Mouse (Mus musculus) liver, embryonic 11.5 days (tissue): ENCODE data around the gene Cpsf3. TPM values are rescaled to one million over a fixed set of nuclear protein-coding genes. Genes with fewer than 3 reads are reported as not detected.

Experiments
- ATAC-seq: fragments of 200-750 bp; cut with Nextera tagmentation; replicated peaks from 2 replicates; pipeline ENCODE4 v1.8.0; 2017; ENCODE audit warnings: moderate number of reproducible peaks, mild to moderate bottlenecking, moderate TSS enrichment, moderate library complexity; ENCODE audit not compliant: low FRiP score
- DNase-seq: peaks from one replicate; pipeline ENCODE4 v3.0.0-alpha.2; 2017; ENCODE audit warnings: low spot score
- H3K27ac ChIP-seq: fragments of 300-500 bp; sonication (generic); 2 replicates; pipeline ENCODE4 v1.5.1; 2014; ENCODE audit warnings: mild to moderate bottlenecking, low read depth, low read length, control low read depth
- H3K27me3 ChIP-seq: fragments of 300-500 bp; sonication (generic); replicated peaks from 2 replicates; pipeline ENCODE4 v1.6.1; 2014; ENCODE audit warnings: low read length, mixed read lengths; ENCODE audit not compliant: control insufficient read depth, insufficient read depth
- H3K36me3 ChIP-seq: fragments of 300-500 bp; sonication (generic); 2 replicates; pipeline ENCODE4 v1.6.1; 2014; ENCODE audit warnings: mild to moderate bottlenecking, low read length, moderate library complexity, mixed read lengths; ENCODE audit not compliant: control insufficient read depth, insufficient read depth
- H3K4me1 ChIP-seq: fragments of 300-500 bp; sonication (generic); replicated peaks from 2 replicates; pipeline ENCODE4 v1.6.1; 2014; ENCODE audit warnings: low read length, mixed read lengths; ENCODE audit not compliant: control insufficient read depth, insufficient read depth
- H3K4me2 ChIP-seq: fragments of 300-500 bp; sonication (generic); 2 replicates; pipeline ENCODE4 v1.6.1; 2014; ENCODE audit warnings: mild to moderate bottlenecking, control low read depth, moderate library complexity
- H3K4me3 ChIP-seq: fragments of 300-500 bp; sonication (generic); 2 replicates; pipeline ENCODE4 v1.5.1; 2014; ENCODE audit warnings: low read depth, low read length, control low read depth
- H3K9ac ChIP-seq: fragments of 300-500 bp; sonication (generic); 2 replicates; pipeline ENCODE4 v1.6.1; 2014; ENCODE audit warnings: low read depth, low read length, control low read depth
- H3K9me3 ChIP-seq: fragments of 300-500 bp; sonication (generic); 2 replicates; pipeline ENCODE4 v1.6.1; 2016; ENCODE audit warnings: low read length, inconsistent platforms, mixed read lengths; ENCODE audit not compliant: control insufficient read depth
- WGBS: fragments of 180-500 bp; shearing (Covaris S2); extraction: QIAGEN DNeasy Blood & Tissue Kit; methylation state at CpG from one replicate; pipeline ENCODE4 v1.1.7; 2014; 5-methylcytosine and 5-hydroxymethylcytosine counted together
- polyA plus RNA-seq: library from polyadenylated mRNA; unstranded; fragments of >200 nt; fragmentation: Nextera tagmentation; extraction: Ambion mirVana; gene quantifications from 2 replicates; pipeline ENCODE4 v1.2.1, GENCODE M21; 2014

Cpsf3 gene
- polyA plus RNA-seq, 1 experiment from 2014 or later = 110 TPM

GRCm38 (mm10) chr12:21264970-21265369 lies 20.2 kb upstream of the Cpsf3 start:
- Histone ChIP-seq H3K27me3 (no peaks in the 10 kb centered on the region), H3K9ac (no peak overlapping the region), H3K4me3 (no peak overlapping the region), H3K4me1 (peaks cover 3% of the 10 kb centered on the region; the same call in 1 of the 2 replicates), H3K36me3 (peaks cover 12% of the 10 kb centered on the region), H3K4me2 (no peak overlapping the region), H3K9me3 (no peaks in the 10 kb centered on the region), H3K27ac (no peak overlapping the region; the same call in 1 of the 2 replicates)
- WGBS = 68% methylated on average over 3 of the region's 3 CpGs
- DNase-seq = no peak
- peak; percentile 46; the same call in 1 of the 2 replicates for ATAC-seq

GRCm38 (mm10) chr12:21265501-21265900 lies 19.7 kb upstream of the Cpsf3 start:
- WGBS = 88% methylated on average over 4 of the region's 4 CpGs
- ATAC-seq = no peak

GRCm38 (mm10) chr12:21265946-21266783 lies 19.0 kb upstream of the Cpsf3 start:
- Histone ChIP-seq H3K36me3 (peaks cover 22% of the 10 kb centered on the region), H3K27ac (no peak overlapping the region), H3K4me2 (no peak overlapping the region), H3K27me3 (no peaks in the 10 kb centered on the region), H3K9me3 (no peaks in the 10 kb centered on the region), H3K4me1 (peaks cover 3% of the 10 kb centered on the region; the same call in 1 of the 2 replicates), H3K9ac (no peak overlapping the region), H3K4me3 (no peak overlapping the region)
- ATAC-seq (peak; percentile 61), DNase-seq (no peak)
- WGBS = 69% methylated on average over 14 of the region's 14 CpGs

More at GRCm38 (mm10) chr12:21265501-21265900, 19.7 kb upstream of the Cpsf3 start:
- no peak for DNase-seq
- no peaks in the 10 kb centered on the region for H3K27me3 ChIP-seq
- H3K9me3 ChIP-seq = no peaks in the 10 kb centered on the region
- peaks cover 16% of the 10 kb centered on the region for H3K36me3 ChIP-seq
- H3K27ac ChIP-seq = no peak overlapping the region
- no peak overlapping the region for H3K4me3 ChIP-seq
- peaks cover 3% of the 10 kb centered on the region; the same call in 1 of the 2 replicates for H3K4me1 ChIP-seq
- H3K4me2 ChIP-seq = no peak overlapping the region
- no peak overlapping the region for H3K9ac ChIP-seq

- H3K9ac ChIP-seq = no peak overlapping the region
- H3K4me1 ChIP-seq = peaks cover 3% of the 10 kb centered on the region; the same call in 1 of the 2 replicates
- no peak overlapping the region for H3K4me3 ChIP-seq
- WGBS = 76% methylated on average over 2 of the region's 2 CpGs
- ATAC-seq (0 out of 2 replicates have a peak, but pooled peaks have one; percentile 9), DNase-seq (no peak)
- H3K27me3 ChIP-seq = no peaks in the 10 kb centered on the region
- peaks cover 27% of the 10 kb centered on the region for H3K36me3 ChIP-seq
- no peaks in the 10 kb centered on the region for H3K9me3 ChIP-seq
- no peak overlapping the region for H3K4me2 ChIP-seq
- no peak overlapping the region for H3K27ac ChIP-seq
Observed at GRCm38 (mm10) chr12:21266784-21267098, 18.4 kb upstream of the Cpsf3 start.

GRCm38 (mm10) chr12:21268083-21268616 lies 17.0 kb upstream of the Cpsf3 start:
- no peak overlapping the region for H3K27ac ChIP-seq
- peaks cover 3% of the 10 kb centered on the region; the same call in 1 of the 2 replicates for H3K4me1 ChIP-seq
- H3K36me3 ChIP-seq = peaks cover 32% of the 10 kb centered on the region
- DNase-seq (no peak), ATAC-seq (no peak)
- no peaks in the 10 kb centered on the region for H3K27me3 ChIP-seq
- H3K9me3 ChIP-seq = no peaks in the 10 kb centered on the region
- no peak overlapping the region for H3K4me3 ChIP-seq
- H3K4me2 ChIP-seq = no peak overlapping the region
- 88% methylated on average over 8 of the region's 8 CpGs for WGBS
- H3K9ac ChIP-seq = no peak overlapping the region

GRCm38 (mm10) chr12:21274446-21274845 lies 10.7 kb upstream of the Cpsf3 start:
- peaks cover 22% of the 10 kb centered on the region for H3K36me3 ChIP-seq
- H3K27ac ChIP-seq = no peak overlapping the region
- no peaks in the 10 kb centered on the region for H3K27me3 ChIP-seq
- DNase-seq (no peak), ATAC-seq (no peak)
- 87% methylated on average over 7 of the region's 7 CpGs for WGBS
- H3K4me1 ChIP-seq = no peaks in the 10 kb centered on the region
- H3K9ac ChIP-seq = no peak overlapping the region
- H3K9me3 ChIP-seq = no peaks in the 10 kb centered on the region
- H3K4me3 ChIP-seq = no peak overlapping the region
- no peak overlapping the region for H3K4me2 ChIP-seq

- Histone ChIP-seq H3K27ac (no peak overlapping the region), H3K36me3 (0 out of 2 replicates have a peak, but pooled peaks cover 2% of the 10 kb centered on the region), H3K4me1 (no peaks in the 10 kb centered on the region), H3K4me3 (no peak overlapping the region), H3K9me3 (no peaks in the 10 kb centered on the region), H3K9ac (no peak overlapping the region), H3K4me2 (no peak overlapping the region), H3K27me3 (no peaks in the 10 kb centered on the region)
- DNase-seq (no peak), ATAC-seq (no peak)
- WGBS = 71% methylated on average over 1 of the region's 1 CpGs
Observed at GRCm38 (mm10) chr12:21277352-21277864, 7.8 kb upstream of the Cpsf3 start.

GRCm38 (mm10) chr12:21285508-21286242 lies 484 bp downstream of the Cpsf3 start:
- peak; percentile 77 for ATAC-seq
- Histone ChIP-seq H3K4me3 (peak overlapping the region; percentile 83), H3K27ac (peak overlapping the region; percentile 70), H3K4me2 (peak overlapping the region; percentile 84), H3K4me1 (peaks cover 9% of the 10 kb centered on the region; the same call in 1 of the 2 replicates), H3K36me3 (peaks cover 3% of the 10 kb centered on the region; the same call in 1 of the 2 replicates), H3K9me3 (no peaks in the 10 kb centered on the region), H3K27me3 (no peaks in the 10 kb centered on the region), H3K9ac (peak overlapping the region; percentile 79)
- WGBS = under 1% methylated on average over 47 of the region's 47 CpGs
- DNase-seq = no peak
